Mouse (Mus musculus) common myeloid progenitor, adult 5-6 weeks (primary cell): ENCODE data around the gene Hck. TPM values are rescaled to one million over a fixed set of nuclear protein-coding genes. Genes with fewer than 3 reads are reported as not detected.
A peak's percentile ranks its signal among the peaks of the same experiment; 100 is the strongest.

ENCODE experiments used
- ATAC-seq: replicated peaks from 2 replicates; pipeline ENCODE4 v1.8.0; 2016; ENCODE audit warnings: low read depth, mild to moderate bottlenecking, moderate TSS enrichment, inconsistent platforms; ENCODE audit not compliant: poor library complexity, severe bottlenecking
- total RNA-seq: library from RNA; stranded (forward); fragments of 200-1000, 187-1606 nt; gene quantifications from 2 replicates; pipeline ENCODE4 v1.2.3, GENCODE M21; 2017

Gene Hck
- total RNA-seq, 1 experiment from 2014 or later: 5.9 TPM

- ATAC-seq: no peak
These were observed 79.6 kb downstream of the Hck start for GRCm38 (mm10) chr2:153187848-153188247.

GRCm38 (mm10) chr2:153191242-153191641, 83.0 kb downstream of the Hck start:
- no peak for ATAC-seq

- no peak for ATAC-seq
These were observed 86.0 kb downstream of the Hck start for GRCm38 (mm10) chr2:153194255-153194654.

- peak; percentile 50 for ATAC-seq
These were observed 90.2 kb downstream of the Hck start for GRCm38 (mm10) chr2:153198485-153198884.

- ATAC-seq: peak; percentile 93
These were observed 90.8 kb downstream of the Hck start for GRCm38 (mm10) chr2:153199114-153199513.

Other genes starting within 250 kb of the Hck start
- gene Mylk2, start 197.1 kb upstream of the Hck start, total RNA-seq: not detected in 2 replicates
- not detected in 2 replicates for gene Foxs1, start 175.3 kb upstream of the Hck start, total RNA-seq
- not detected in 2 replicates for gene Dusp15, start 156.8 kb upstream of the Hck start, total RNA-seq
- gene Ttll9, start 146.0 kb upstream of the Hck start, total RNA-seq: 0.50 and 1.6 TPM in 2 replicates
- 109 and 138 TPM in 2 replicates for gene Pdrg1, start 93.0 kb upstream of the Hck start, total RNA-seq
- gene Xkr7, start 76.6 kb upstream of the Hck start, total RNA-seq: not detected in 2 replicates
- 0.73 TPM in 1 of 2 replicates, not detected in the other for gene Ccm2l, start 42.5 kb upstream of the Hck start, total RNA-seq
- 80.5 and 106 TPM in 2 replicates for gene Tm9sf4, start 52.8 kb downstream of the Hck start, total RNA-seq
- 10.8 and 11.8 TPM in 2 replicates for gene Tspyl3, start 117.0 kb downstream of the Hck start, total RNA-seq
- 4.9 and 11.2 TPM in 2 replicates for gene Plagl2, start 133.0 kb downstream of the Hck start, total RNA-seq
- 21.7 and 23.2 TPM in 2 replicates for gene Pofut1, start 133.1 kb downstream of the Hck start, total RNA-seq
- gene Kif3b, start 182.9 kb downstream of the Hck start, total RNA-seq: 12.3 and 13.2 TPM in 2 replicates
- gene Asxl1, start 237.4 kb downstream of the Hck start, total RNA-seq: 27.6 and 42.3 TPM in 2 replicates